Mouse (Mus musculus): ENCODE data around the gene Gm9837. TPM values are rescaled to one million over a fixed set of nuclear protein-coding genes. Genes with fewer than 3 reads are reported as not detected.

Gm9837 gene
- polyA plus RNA-seq, 1 experiment from 2014 or later = not detected

DNA sequence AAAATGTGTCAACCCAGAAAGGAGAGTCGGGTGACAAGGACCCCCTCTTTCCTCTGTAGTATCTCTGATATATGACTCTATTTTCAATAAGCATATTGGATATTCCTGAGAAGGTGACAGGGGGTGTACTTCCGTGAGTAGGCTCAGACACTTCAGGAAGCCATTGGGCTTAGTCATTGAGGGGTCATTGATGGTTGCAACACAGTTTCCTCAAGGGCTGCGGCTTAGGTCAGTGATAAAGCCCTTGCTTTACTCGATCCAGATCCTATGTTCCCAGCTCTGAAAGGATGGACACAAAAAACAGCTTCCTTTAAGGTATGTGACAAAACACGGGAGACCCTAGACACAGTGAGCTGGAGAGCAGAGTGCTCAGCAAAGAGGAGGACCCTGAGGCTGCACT is 33.5 kb upstream of the Gm9837 start:
- no peak for ATAC-seq (ENCODE audit: insufficient number of reproducible peaks, insufficient read depth, low FRiP score, low TSS enrichment)
- H3K4me3 ChIP-seq = no peak overlapping the region
- H3K4me2 ChIP-seq (replicated peaks) = no peak overlapping the region
- no peak overlapping the region for H3K9ac ChIP-seq
- no peaks in the 10 kb centered on the region for H3K36me3 ChIP-seq
- no peaks in the 10 kb centered on the region for H3K27me3 ChIP-seq
- peaks cover 9% of the 10 kb centered on the region for H3K4me1 ChIP-seq
- H3K9me3 ChIP-seq = no peaks in the 10 kb centered on the region
- H3K27ac ChIP-seq = no peak overlapping the region
- WGBS = 81% methylated on average over 5 of the region's 5 CpGs

DNA sequence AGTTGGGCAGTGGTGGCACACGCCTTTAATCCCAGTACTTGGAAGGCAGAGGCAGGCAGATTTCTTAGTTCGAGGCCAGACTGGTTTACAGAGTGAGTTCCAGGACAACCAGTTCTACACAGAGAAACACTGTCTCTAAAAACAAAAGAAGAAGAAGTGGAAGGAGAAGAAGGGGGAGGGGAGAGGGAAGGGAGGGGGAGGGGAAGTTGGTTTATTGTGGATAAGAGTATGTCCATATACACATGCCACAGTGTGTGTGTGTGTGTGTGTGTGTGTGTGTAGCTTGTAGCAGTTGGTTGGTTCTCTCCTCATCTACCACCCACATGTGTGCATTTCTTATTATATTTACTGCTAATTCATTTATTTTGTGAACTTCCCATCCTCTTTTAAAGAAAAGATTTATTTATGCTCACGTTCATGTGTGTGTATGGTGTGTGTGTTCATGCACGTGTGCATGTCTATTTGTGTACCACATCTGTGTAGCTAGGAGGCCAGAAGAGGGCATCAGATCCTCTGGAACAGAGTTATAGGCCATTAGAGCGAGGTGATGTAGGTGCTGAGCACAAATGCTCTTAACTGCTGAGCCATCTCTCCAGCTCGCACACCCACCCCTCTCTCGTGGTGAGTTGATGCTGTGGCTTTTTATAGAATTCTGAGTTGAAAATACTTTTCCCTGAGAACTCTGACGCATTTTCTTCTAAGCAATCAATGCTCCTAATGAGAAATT is 31.9 kb upstream of the Gm9837 start:
- H3K9me3 ChIP-seq = no peaks in the 10 kb centered on the region
- 85% methylated on average over 8 of the region's 8 CpGs for WGBS
- no peaks in the 10 kb centered on the region for H3K27me3 ChIP-seq
- H3K4me1 ChIP-seq = peaks cover 9% of the 10 kb centered on the region
- no peak overlapping the region for H3K4me3 ChIP-seq
- H3K9ac ChIP-seq = no peak overlapping the region
- ATAC-seq (ENCODE audit: insufficient number of reproducible peaks, insufficient read depth, low FRiP score, low TSS enrichment) = no peak
- H3K27ac ChIP-seq = no peak overlapping the region
- no peak overlapping the region for H3K4me2 ChIP-seq (replicated peaks)
- no peaks in the 10 kb centered on the region for H3K36me3 ChIP-seq

DNA sequence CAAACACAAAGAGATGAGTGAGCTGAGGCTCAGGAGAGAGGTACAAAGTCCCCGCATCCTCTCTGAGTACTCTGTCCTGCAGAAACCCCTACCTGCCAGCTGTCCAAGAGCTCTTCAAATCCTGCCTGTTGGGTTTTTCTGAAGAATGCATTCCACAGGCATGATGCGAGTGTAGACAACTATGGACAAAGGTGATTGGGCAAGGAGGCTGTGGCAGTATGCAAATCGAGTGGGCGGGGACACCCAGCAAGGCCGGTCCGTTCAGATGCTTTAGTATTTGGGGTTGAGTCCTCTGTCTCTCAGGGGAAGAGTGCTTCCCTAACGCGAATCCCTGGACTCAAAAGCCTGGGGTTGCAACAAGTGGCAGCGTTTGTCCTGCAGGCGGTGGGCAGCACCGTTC is 30.3 kb upstream of the Gm9837 start:
- no peak overlapping the region for H3K4me3 ChIP-seq
- no peaks in the 10 kb centered on the region for H3K27me3 ChIP-seq
- peaks cover 9% of the 10 kb centered on the region for H3K4me1 ChIP-seq
- no peak overlapping the region for H3K9ac ChIP-seq
- no peak overlapping the region for H3K27ac ChIP-seq
- WGBS = 9% methylated on average over 11 of the region's 11 CpGs
- ATAC-seq (ENCODE audit: insufficient number of reproducible peaks, insufficient read depth, low FRiP score, low TSS enrichment) = 0 out of 2 replicates have a peak, but pooled peaks have one; percentile 47
- no peaks in the 10 kb centered on the region for H3K36me3 ChIP-seq
- peak overlapping the region; percentile 36 for H3K4me2 ChIP-seq (replicated peaks)
- H3K9me3 ChIP-seq = no peaks in the 10 kb centered on the region

DNA sequence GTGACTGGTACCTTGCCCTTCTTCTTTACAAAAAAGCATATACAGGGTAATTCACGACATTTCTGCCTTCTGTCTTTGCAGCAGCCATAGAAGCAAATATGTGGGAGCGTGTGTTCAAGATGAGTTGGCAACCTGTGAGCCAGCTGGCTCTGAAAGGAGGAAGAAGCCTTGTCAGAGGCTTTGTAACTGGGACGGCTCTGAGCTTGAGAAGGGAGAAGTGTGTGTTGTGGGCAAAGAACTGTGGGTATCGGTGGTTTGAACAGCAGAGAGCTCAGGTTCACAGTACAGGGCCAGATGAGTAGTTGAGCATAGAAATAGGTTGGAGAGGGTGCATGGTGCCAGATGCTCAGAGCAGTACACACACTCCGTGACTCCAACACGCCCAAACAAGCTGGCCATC is 26.7 kb upstream of the Gm9837 start:
- Histone ChIP-seq H3K4me2 (replicated peaks) (no peak overlapping the region), H3K9me3 (no peaks in the 10 kb centered on the region), H3K9ac (no peak overlapping the region), H3K27me3 (no peaks in the 10 kb centered on the region), H3K36me3 (no peaks in the 10 kb centered on the region), H3K4me1 (peaks cover 14% of the 10 kb centered on the region), H3K27ac (no peak overlapping the region), H3K4me3 (no peak overlapping the region)
- ATAC-seq (ENCODE audit: insufficient number of reproducible peaks, insufficient read depth, low FRiP score, low TSS enrichment) = no peak
- 83% methylated on average over 6 of the region's 6 CpGs for WGBS

DNA sequence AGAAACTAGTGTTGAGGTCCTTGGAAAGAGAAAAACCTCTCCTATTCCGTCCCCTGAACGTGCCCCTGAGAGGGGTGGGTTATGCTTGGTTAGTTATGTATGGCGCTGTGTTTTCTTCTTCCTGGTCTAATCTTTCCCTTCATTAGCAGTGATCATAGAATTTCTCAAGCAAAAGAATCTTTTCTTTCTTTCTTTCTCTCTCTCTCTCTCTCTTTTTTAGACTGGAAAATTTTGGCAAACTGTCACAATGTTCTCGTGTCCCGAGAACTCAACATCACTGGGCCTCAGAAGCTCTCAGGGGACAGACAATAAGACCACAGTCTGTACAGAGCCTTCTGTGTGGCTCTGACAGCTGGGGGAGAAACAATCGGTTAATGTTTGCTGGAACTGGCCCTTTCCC is 25.1 kb upstream of the Gm9837 start:
- Histone ChIP-seq H3K27ac (no peak overlapping the region), H3K4me1 (peaks cover 8% of the 10 kb centered on the region; the same call in 1 of the 2 replicates), H3K36me3 (no peaks in the 10 kb centered on the region), H3K4me3 (no peak overlapping the region), H3K9me3 (no peaks in the 10 kb centered on the region), H3K9ac (no peak overlapping the region), H3K27me3 (no peaks in the 10 kb centered on the region), H3K4me2 (replicated peaks) (no peak overlapping the region)
- ATAC-seq (ENCODE audit: insufficient number of reproducible peaks, insufficient read depth, low FRiP score, low TSS enrichment) = no peak
- 21% methylated on average over 6 of the region's 6 CpGs for whole genome bisulfite sequencing

DNA sequence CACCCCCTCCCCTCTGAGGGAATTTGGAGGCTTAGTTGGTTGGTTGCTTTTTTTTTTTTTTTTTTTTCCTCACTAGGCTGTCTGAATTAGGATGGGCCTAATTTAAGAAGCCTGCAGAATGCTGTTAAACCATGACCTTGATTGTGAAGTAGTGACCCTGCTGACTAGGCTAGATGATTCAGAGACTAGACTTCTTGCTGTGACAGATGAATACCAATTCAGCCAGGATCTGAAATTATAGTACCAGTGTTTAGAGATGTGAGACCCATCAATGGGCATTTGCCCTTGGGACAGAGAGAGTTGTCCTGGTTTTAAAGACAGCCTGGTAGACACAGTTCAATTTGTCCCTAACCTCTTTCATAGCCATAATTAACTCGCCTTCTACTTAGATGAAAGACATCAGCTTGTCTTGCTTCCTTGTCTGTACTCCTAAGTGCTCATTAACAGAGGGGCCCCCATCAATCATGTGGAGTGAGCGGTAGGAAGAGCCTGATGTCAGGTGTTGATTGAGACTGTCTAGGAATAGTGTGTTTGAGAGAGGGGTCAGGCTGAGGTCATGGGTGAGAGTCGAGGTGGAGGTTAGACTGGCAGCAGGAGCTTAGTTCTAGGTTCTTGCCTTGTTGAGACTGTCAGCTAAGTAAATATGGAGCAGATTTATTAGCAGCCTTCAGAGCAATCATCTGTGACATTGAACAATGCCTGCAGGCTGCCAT is 23.1 kb upstream of the Gm9837 start:
- no peak overlapping the region for H3K9ac ChIP-seq
- H3K4me2 ChIP-seq (replicated peaks) = no peak overlapping the region
- no peaks in the 10 kb centered on the region for H3K36me3 ChIP-seq
- H3K27me3 ChIP-seq = 0 out of 2 replicates have a peak, but pooled peaks cover 2% of the 10 kb centered on the region
- H3K4me1 ChIP-seq = 0 out of 2 replicates have a peak, but pooled peaks cover 7% of the 10 kb centered on the region
- WGBS = 33% methylated on average over 3 of the region's 3 CpGs
- no peaks in the 10 kb centered on the region for H3K9me3 ChIP-seq
- no peak; the same call in 1 of the 2 replicates for ATAC-seq (ENCODE audit: insufficient number of reproducible peaks, insufficient read depth, low FRiP score, low TSS enrichment)
- H3K4me3 ChIP-seq = no peak overlapping the region
- no peak overlapping the region for H3K27ac ChIP-seq

DNA sequence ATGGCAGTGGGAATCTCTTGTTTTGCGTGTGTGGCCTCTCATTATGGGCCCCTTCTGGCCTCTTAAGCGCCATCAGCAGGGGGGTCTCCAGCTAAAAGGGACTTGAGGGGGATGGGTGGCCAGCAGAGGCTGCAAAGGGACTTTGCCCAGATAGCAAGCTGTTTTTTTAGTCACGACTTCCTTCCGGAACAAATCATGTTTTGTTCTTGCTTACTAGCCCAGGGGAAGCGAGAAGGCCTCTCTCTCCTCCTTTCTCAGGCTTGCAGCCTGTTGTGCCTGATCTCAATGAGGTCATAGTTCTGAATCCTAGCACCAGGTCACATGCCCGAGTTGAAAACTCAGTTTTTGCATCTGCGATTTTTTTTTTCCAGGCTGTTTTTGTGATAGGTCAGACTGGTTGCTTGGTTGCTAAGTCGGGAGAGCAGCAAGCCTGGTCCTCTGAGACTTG is 21.7 kb upstream of the Gm9837 start:
- Histone ChIP-seq H3K36me3 (no peaks in the 10 kb centered on the region), H3K4me2 (replicated peaks) (no peak overlapping the region), H3K4me1 (peaks cover 12% of the 10 kb centered on the region; the same call in 1 of the 2 replicates), H3K4me3 (no peak overlapping the region), H3K9me3 (no peaks in the 10 kb centered on the region), H3K27me3 (peaks cover 12% of the 10 kb centered on the region; the same call in 1 of the 2 replicates), H3K9ac (no peak overlapping the region), H3K27ac (no peak overlapping the region)
- 6% methylated on average over 8 of the region's 8 CpGs for WGBS
- no peak for ATAC-seq (ENCODE audit: insufficient number of reproducible peaks, insufficient read depth, low FRiP score, low TSS enrichment)

DNA sequence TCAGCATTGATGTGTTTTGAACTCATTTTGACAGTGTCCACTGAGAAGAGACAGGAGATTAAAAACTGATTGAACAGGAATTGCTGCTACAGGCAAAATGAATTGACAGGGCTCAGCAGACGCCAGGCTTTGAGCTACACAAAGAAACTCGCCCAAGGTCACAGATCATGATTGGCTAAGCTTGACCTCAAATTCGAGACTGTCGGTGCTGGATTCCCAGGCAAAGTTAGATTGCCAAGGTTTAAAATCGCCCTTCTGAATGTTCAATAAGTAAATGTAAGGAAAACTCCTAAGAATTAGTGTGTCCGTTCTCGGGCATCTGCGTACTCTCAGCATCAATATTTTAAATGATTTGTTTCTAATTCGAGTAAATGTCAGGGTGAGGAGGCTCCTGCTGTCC is 19.1 kb upstream of the Gm9837 start:
- Histone ChIP-seq H3K4me2 (replicated peaks) (no peak overlapping the region), H3K9ac (no peak overlapping the region), H3K36me3 (no peaks in the 10 kb centered on the region), H3K4me1 (peaks cover 12% of the 10 kb centered on the region; the same call in 1 of the 2 replicates), H3K27me3 (peaks cover 23% of the 10 kb centered on the region), H3K9me3 (no peaks in the 10 kb centered on the region), H3K4me3 (no peak overlapping the region), H3K27ac (no peak overlapping the region)
- ATAC-seq (ENCODE audit: insufficient number of reproducible peaks, insufficient read depth, low FRiP score, low TSS enrichment) = no peak
- 62% methylated on average over 9 of the region's 9 CpGs for WGBS

DNA sequence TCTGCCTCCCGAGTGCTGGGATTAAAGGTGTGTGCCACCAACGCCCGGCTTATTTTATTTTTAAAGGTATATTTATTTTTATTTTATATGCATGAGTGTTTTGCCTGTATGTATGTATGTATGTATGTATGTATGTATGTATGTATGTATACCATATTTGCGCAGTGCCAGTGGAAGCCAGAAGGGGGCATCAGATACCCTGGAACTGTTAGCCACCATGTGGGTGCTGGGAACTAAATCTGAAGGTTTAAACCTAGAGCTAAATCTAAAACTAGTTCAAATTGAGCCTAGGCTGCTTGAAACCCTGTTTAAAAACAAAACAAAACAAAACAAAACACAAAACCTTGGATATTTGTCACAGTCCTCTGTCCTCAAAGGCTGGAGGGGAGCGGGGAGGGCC is 18.7 kb upstream of the Gm9837 start:
- Histone ChIP-seq H3K27ac (no peak overlapping the region), H3K4me2 (replicated peaks) (no peak overlapping the region), H3K9ac (no peak overlapping the region), H3K36me3 (no peaks in the 10 kb centered on the region), H3K4me3 (no peak overlapping the region), H3K9me3 (no peaks in the 10 kb centered on the region), H3K4me1 (peaks cover 12% of the 10 kb centered on the region; the same call in 1 of the 2 replicates), H3K27me3 (peaks cover 23% of the 10 kb centered on the region)
- no peak for ATAC-seq (ENCODE audit: insufficient number of reproducible peaks, insufficient read depth, low FRiP score, low TSS enrichment)
- WGBS = 97% methylated on average over 5 of the region's 5 CpGs

DNA sequence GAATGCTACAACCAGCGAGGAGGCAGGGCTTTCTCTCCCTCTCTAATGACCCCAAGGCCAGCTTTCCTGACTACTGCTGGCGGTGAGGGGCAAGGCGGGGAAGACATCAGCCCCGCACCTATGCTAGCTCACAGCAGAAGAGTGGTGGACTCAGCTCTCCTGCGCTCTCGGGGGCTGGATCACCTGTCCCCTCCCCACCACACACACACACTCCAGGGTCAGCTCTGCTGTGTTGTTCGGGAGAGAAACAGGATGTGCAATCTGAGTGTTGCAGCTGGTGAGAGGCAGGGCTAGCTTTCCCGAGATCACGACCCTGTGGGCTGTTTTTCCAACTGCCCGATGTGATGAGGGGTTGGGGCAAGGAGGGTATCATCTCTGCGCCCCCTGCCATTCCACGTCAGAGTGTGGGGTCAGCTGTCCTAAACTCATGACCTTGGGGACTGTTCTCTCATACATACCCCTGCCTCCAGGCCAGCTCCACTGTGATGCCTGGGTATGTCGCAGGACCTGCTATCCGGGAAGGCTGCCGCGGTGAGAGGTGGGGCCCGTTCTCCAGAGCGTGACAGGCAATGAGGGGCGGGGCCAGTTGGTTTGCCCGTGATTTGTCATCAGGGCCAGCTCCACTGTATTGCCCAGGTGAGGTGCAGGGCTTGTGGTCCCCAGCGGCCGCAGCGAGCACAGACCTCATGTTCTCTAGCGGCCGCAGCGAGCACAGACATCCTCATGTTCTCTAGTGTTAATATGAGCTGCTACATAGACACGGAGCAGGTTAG is 16.7 kb upstream of the Gm9837 start:
- WGBS = 6% methylated on average over 27 of the region's 27 CpGs
- Histone ChIP-seq H3K36me3 (no peaks in the 10 kb centered on the region), H3K4me1 (peaks cover 11% of the 10 kb centered on the region; the same call in 1 of the 2 replicates), H3K4me2 (replicated peaks) (peak overlapping the region; percentile 48), H3K27ac (no peak overlapping the region), H3K4me3 (peak overlapping the region; percentile 26), H3K9ac (0 out of 2 replicates have a peak overlapping the region, but pooled peaks have one; percentile 10), H3K9me3 (no peaks in the 10 kb centered on the region), H3K27me3 (peaks cover 26% of the 10 kb centered on the region)
- ATAC-seq (ENCODE audit: insufficient number of reproducible peaks, insufficient read depth, low FRiP score, low TSS enrichment) = peak; percentile 43; the same call in 1 of the 2 replicates

DNA sequence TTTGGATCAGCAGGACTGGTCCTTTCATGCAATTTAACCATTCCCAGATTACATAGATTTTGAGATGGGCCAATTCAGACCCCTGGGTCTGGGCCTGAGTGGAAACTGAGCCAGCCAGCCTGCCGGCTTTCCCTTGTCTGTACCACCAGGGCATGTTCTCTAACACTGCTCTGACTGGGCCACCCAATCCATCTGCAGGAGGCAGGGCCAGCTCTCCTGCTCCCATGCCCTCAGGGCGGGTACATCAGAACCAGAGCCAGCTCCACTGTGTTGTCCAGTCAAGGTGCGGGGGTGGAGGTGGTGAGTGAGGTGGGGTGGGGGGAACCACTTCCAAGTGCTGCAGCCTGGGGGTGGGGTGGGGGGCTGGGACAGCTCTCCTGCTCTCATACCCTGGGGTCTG is 16.1 kb upstream of the Gm9837 start:
- Histone ChIP-seq H3K4me2 (replicated peaks) (no peak overlapping the region), H3K36me3 (no peaks in the 10 kb centered on the region), H3K9me3 (no peaks in the 10 kb centered on the region), H3K9ac (no peak overlapping the region), H3K4me1 (peaks cover 8% of the 10 kb centered on the region; the same call in 1 of the 2 replicates), H3K27me3 (peaks cover 32% of the 10 kb centered on the region), H3K27ac (no peak overlapping the region), H3K4me3 (no peak overlapping the region)
- WGBS = 48% methylated on average over 3 of the region's 3 CpGs
- no peak for ATAC-seq (ENCODE audit: insufficient number of reproducible peaks, insufficient read depth, low FRiP score, low TSS enrichment)
